Mouse (Mus musculus): ENCODE results near the gene Cfi.

DNA sequence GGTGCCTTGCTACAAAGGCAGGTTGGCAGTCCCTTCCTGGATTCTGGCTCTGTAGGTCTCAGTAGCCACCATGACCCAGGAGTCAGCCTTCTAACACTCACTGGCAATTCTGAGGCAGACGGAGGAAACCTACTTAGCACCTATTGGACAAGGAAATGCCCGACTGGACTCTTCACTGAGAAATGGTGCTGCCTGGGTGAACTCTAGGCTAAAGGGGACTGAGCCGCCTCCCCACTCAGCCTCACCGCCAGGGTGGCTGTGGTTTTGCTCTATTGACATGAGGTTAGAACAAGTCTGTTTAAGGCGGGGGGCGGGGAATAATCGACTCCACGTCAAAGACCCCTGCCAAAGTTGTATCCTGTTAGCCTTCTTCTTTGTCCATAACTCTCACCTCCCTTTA lies 68.2 kb downstream of the Cfi start:
- TF ChIP-seq CTCF (IDR thresholded peaks at IDR 0.05; ENCODE audit: borderline replicate concordance, insufficient read depth, low read length) (no peak), POLR2A (IDR thresholded peaks at IDR 0.05; ENCODE audit: low read depth, low read length) (no peak)
